Mouse (Mus musculus) liver, adult 10 weeks (tissue): ENCODE measurements around the gene Cdca5. TPM values are rescaled to one million over a fixed set of nuclear protein-coding genes. Genes with fewer than 3 reads are reported as not detected.

Experiments
- polyA plus RNA-seq: library from polyadenylated mRNA; stranded (reverse); fragments of 350-450 nt; fragmentation: Illumina TruSeq; extraction: RNeasy Lipid Tissue Mini Kit (QIAGEN cat#74804); gene quantifications from one replicate; pipeline ENCODE4 v1.2.3, GENCODE M21; 2014; ENCODE audit warnings: low read depth, low replicate concordance

The Cdca5 gene
- polyA plus RNA-seq, 1 experiment from 2014 or later, result not detected

Other genes with a start within 250 kb of the Cdca5 start
- 1.5 TPM for gene Frmd8, start 209.7 kb upstream of the Cdca5 start, polyA plus RNA-seq
- gene Slc25a45, start 207.2 kb upstream of the Cdca5 start, polyA plus RNA-seq, result 7.7 TPM
- not detected for gene Tigd3, start 190.8 kb upstream of the Cdca5 start, polyA plus RNA-seq
- 7.4 TPM for gene Dpf2, start 172.0 kb upstream of the Cdca5 start, polyA plus RNA-seq
- 0.56 TPM for gene Cdc42ep2, start 160.2 kb upstream of the Cdca5 start, polyA plus RNA-seq
- gene Pola2, start 120.8 kb upstream of the Cdca5 start, polyA plus RNA-seq, result 2.9 TPM
- not detected for gene Slc22a20, start 98.8 kb upstream of the Cdca5 start, polyA plus RNA-seq
- gene Capn1, start 69.1 kb upstream of the Cdca5 start, polyA plus RNA-seq, result 0.82 TPM
- gene Syvn1, start 38.4 kb upstream of the Cdca5 start, polyA plus RNA-seq, result 2.7 TPM
- 28.1 TPM for gene Mrpl49, start 27.2 kb upstream of the Cdca5 start, polyA plus RNA-seq
- 75.1 TPM for gene Fau, start 27.1 kb upstream of the Cdca5 start, polyA plus RNA-seq
- gene Znhit2, start 23.8 kb upstream of the Cdca5 start, polyA plus RNA-seq, result not detected
- 28.5 TPM for gene Tm7sf2, start 16.6 kb upstream of the Cdca5 start, polyA plus RNA-seq
- 4.6 TPM for gene Vps51, start 7.8 kb upstream of the Cdca5 start, polyA plus RNA-seq
- gene Tmem262, start 5.0 kb upstream of the Cdca5 start, polyA plus RNA-seq, result not detected
- not detected for gene Gm28374, start 2.7 kb upstream of the Cdca5 start, polyA plus RNA-seq
- gene Zfpl1, start within 50 bp of the Cdca5 start, polyA plus RNA-seq, result 1.1 TPM
- not detected for gene AC131692.1, start 9.4 kb downstream of the Cdca5 start, polyA plus RNA-seq
- gene Naaladl1, start 20.8 kb downstream of the Cdca5 start, polyA plus RNA-seq, result not detected
- gene Sac3d1, start 33.7 kb downstream of the Cdca5 start, polyA plus RNA-seq, result 1.0 TPM
- 2.6 TPM for gene Snx15, start 43.3 kb downstream of the Cdca5 start, polyA plus RNA-seq
- not detected for gene Batf2, start 56.0 kb downstream of the Cdca5 start, polyA plus RNA-seq
- 0.98 TPM for gene Arl2, start 56.6 kb downstream of the Cdca5 start, polyA plus RNA-seq
- gene Majin, start 99.4 kb downstream of the Cdca5 start, polyA plus RNA-seq, result not detected
- gene Gpha2, start 141.4 kb downstream of the Cdca5 start, polyA plus RNA-seq, result not detected
- 0.93 TPM for gene Ppp2r5b, start 150.9 kb downstream of the Cdca5 start, polyA plus RNA-seq
- 0.79 TPM for gene Atg2a, start 156.7 kb downstream of the Cdca5 start, polyA plus RNA-seq
- gene Ehd1, start 191.7 kb downstream of the Cdca5 start, polyA plus RNA-seq, result 4.2 TPM
- gene Cdc42bpg, start 221.5 kb downstream of the Cdca5 start, polyA plus RNA-seq, result 0.82 TPM
- gene Men1, start 250.0 kb downstream of the Cdca5 start, polyA plus RNA-seq, result 3.5 TPM